Mouse (Mus musculus): ENCODE results near the gene Gpc4.

DNA sequence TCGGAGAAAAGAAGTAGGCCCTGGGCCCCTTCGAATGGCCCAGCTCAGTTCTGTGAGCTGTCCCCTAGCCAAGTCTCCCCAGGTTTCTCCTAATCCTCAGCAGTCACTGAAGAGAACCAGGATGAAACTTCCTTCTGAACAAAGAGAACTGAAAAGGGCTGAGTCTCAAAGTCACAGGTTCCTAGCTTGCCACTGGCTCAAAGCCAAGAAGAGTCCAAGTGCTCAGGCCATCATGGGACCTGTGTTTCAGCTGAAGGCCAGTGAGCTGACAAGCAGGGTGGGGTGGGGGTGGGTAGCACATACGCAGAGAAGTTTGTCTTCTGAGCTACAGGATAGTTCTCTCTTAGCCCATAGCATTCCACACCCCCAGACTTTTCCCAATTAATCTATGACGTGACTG is 36.3 kb downstream of the Gpc4 start:
- TF ChIP-seq POLR2A (IDR thresholded peaks at IDR 0.05; ENCODE audit: insufficient read length, low read depth) (no peak), E2F4 (IDR thresholded peaks at IDR 0.05; ENCODE audit: insufficient read depth) (no peak), MYOD1 (IDR thresholded peaks at IDR 0.05; ENCODE audit: control insufficient read depth in 1 of 3, insufficient read length in 2 of 3, low read depth in 2 of 3) (no peak), MYOG (IDR thresholded peaks at IDR 0.05; ENCODE audit: control insufficient read depth in 1 of 3, insufficient read depth in 1 of 3, insufficient read length in 2 of 3, low read depth in 2 of 3) (no peak), SRF (IDR thresholded peaks at IDR 0.05; ENCODE audit: control insufficient read depth, insufficient read length, low read depth) (no peak), POLR2AphosphoS2 (IDR thresholded peaks at IDR 0.05; ENCODE audit: insufficient read length, low read depth) (no peak), USF1 (IDR thresholded peaks at IDR 0.05; ENCODE audit: low read depth) (no peak), TCF12 (IDR thresholded peaks at IDR 0.05; ENCODE audit: insufficient read depth, poor library complexity, severe bottlenecking) (no peak)

Data from myocyte (in vitro differentiated cells).